8 mouse cellular contexts compared by ENCODE assay signal in the genomic region with DNA sequence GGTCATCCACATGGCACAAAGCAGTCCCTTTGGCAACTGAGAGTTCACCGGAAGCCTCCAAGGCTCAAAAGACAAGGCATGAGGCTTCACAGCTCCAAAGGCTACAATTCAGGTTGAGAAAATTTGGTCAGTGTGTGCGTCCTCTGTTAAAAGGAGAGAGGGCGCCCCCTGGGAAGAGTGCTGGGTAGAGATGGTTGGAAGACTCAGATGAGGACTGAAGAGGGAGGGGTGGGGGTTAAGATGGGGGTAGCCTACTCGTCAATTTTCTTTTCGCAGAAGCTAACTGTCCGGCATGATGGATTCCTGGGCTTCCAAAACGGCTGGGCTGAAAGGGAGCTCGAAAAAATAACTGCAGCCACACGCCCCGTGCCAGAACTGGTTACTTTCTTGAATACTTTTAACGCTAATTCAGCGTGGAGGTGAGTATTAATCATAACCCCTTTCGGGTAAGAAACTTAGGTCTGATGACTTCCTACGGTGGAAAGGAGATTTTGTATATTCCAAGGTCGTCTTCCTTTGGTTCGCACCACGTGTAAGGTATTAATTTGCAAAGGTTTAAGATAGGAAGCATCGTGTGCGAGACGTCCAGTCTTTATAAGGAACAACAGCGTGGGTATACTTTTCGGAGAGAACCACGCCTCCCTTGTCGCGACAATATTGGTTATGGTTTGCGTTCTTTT. TPM values are rescaled to one million over a fixed set of nuclear protein-coding genes. Genes with fewer than 3 reads are reported as not detected.
DNase-seq lines count a peak whose midpoint lies in the region; ATAC-seq and TF ChIP-seq lines count a peak whose summit lies in the region.

A gene (plus strand): TSS at position 178 of the 680 bp plus-strand sequence.

- no peak for TF ChIP-seq POLR2A in ES-Bruce4 (IDR thresholded peaks at IDR 0.05; ENCODE audit: insufficient read depth, low read length)
- no peak for TF ChIP-seq POLR2A in olfactory bulb, adult 2 months (IDR thresholded peaks at IDR 0.05; ENCODE audit: insufficient read depth, low read depth, low read length)

- peak; percentile 81 for DNase-seq in c-Kit-positive CD71-negative TER-119-negative erythroid progenitor cells, embryonic 14.5 days (ENCODE audit: low read depth)
- peak; percentile 38 for DNase-seq in heart, postnatal 25 days (ENCODE audit: low spot score)
- peak; percentile 86 for DNase-seq in layer of hippocampus, adult 11-12 months (ENCODE audit: low spot score)
- peak; percentile 77 for DNase-seq in liver, postnatal 0 days
- peak; percentile 83 for DNase-seq in thymus, postnatal 14 days

- peak within 1 kb of the TSS; percentile 57 for H3K27ac ChIP-seq in ES-Bruce4 (ENCODE audit: insufficient read depth, low read length)
- peak within 1 kb of the TSS; percentile 94 for H3K27ac ChIP-seq in forebrain, embryonic 12.5 days
- peak within 1 kb of the TSS; percentile 78; the same call in 1 of the 2 replicates for H3K27ac ChIP-seq in liver, postnatal 0 days (ENCODE audit: low read depth)
- H3K27ac ChIP-seq in olfactory bulb, adult 2 months (ENCODE audit: insufficient read depth, low read depth, low read length), result peak within 1 kb of the TSS; percentile 58

- peak within 1 kb of the TSS; percentile 86 for H3K4me3 ChIP-seq in ES-Bruce4 (ENCODE audit: low read depth, low read length)
- H3K4me3 ChIP-seq in forebrain, embryonic 12.5 days (replicated peaks), result peak within 1 kb of the TSS; percentile 91
- peak within 1 kb of the TSS; percentile 65 for H3K4me3 ChIP-seq in liver, postnatal 0 days (ENCODE audit: low read depth, low read length)
- peak within 1 kb of the TSS; percentile 60 for H3K4me3 ChIP-seq in olfactory bulb, adult 2 months (ENCODE audit: insufficient read depth, low read depth, low read length)

- H3K36me3 ChIP-seq in ES-Bruce4 (ENCODE audit: control insufficient read depth, insufficient read depth, low read length, poor library complexity, severe bottlenecking), result 0 out of 2 replicates have a peak, but pooled peaks cover 4% of the 10 kb centered on the region
- peaks cover 17% of the 10 kb centered on the region for H3K36me3 ChIP-seq in forebrain, embryonic 12.5 days (replicated peaks)
- H3K36me3 ChIP-seq in liver, postnatal 0 days (replicated peaks; ENCODE audit: insufficient read depth, low read length), result peaks cover 2% of the 10 kb centered on the region

- 2% methylated on average over 26 of the region's 26 CpGs for WGBS in forebrain, embryonic 12.5 days
- WGBS in liver, postnatal 0 days (ENCODE audit: insufficient replicate concordance), result under 1% methylated on average over 26 of the region's 26 CpGs
- WGBS in olfactory bulb, adult 2 months, result under 1% methylated on average over 26 of the region's 26 CpGs

- no peaks in the 10 kb centered on the region for H3K9me3 ChIP-seq in ES-Bruce4 (replicated peaks; ENCODE audit: control insufficient read depth, insufficient read depth, low read length, poor library complexity, severe bottlenecking)
- H3K9me3 ChIP-seq in forebrain, embryonic 12.5 days, result no peaks in the 10 kb centered on the region
- no peaks in the 10 kb centered on the region for H3K9me3 ChIP-seq in liver, postnatal 0 days (ENCODE audit: low read length)

- TF ChIP-seq EP300 in ES-Bruce4 (IDR thresholded peaks at IDR 0.05; ENCODE audit: insufficient read depth, low read depth, low read length), result no peak
- no peak for TF ChIP-seq EP300 in liver, postnatal 0 days (IDR thresholded peaks at IDR 0.05; ENCODE audit: low read depth)

- H3K27me3 ChIP-seq in ES-Bruce4 (ENCODE audit: control insufficient read depth, insufficient read depth, low read length, poor library complexity, severe bottlenecking), result no peaks in the 10 kb centered on the region
- no peaks in the 10 kb centered on the region for H3K27me3 ChIP-seq in forebrain, embryonic 12.5 days
- H3K27me3 ChIP-seq in liver, postnatal 0 days (ENCODE audit: insufficient read depth, low read length), result no peaks in the 10 kb centered on the region

- H3K4me2 ChIP-seq in forebrain, embryonic 12.5 days, result peak within 1 kb of the TSS; percentile 84
- peak within 1 kb of the TSS; percentile 99 for H3K4me2 ChIP-seq in liver, postnatal 0 days (ENCODE audit: low read depth, low read length)

- intact Hi-C loops in heart, postnatal 25 days (cut with DNase I), result loop anchor here (5.0 kb wide), 2 partner anchors 32 to 67 kb away; a partner anchor contains a TSS

- ATAC-seq in forebrain, embryonic 12.5 days (ENCODE audit: low FRiP score), result no peak
- no peak for ATAC-seq in liver, postnatal 0 days

- H3K9ac ChIP-seq in ES-Bruce4 (ENCODE audit: low read depth, poor library complexity, severe bottlenecking), result peak within 1 kb of the TSS; percentile 97
- H3K9ac ChIP-seq in forebrain, embryonic 12.5 days, result peak within 1 kb of the TSS; percentile 96
- peak within 1 kb of the TSS; percentile 62 for H3K9ac ChIP-seq in liver, postnatal 0 days (replicated peaks)

- TF ChIP-seq CTCF in ES-Bruce4 (IDR thresholded peaks at IDR 0.05; ENCODE audit: low read depth, low read length), result peak; percentile 50
- peak; percentile 75 for TF ChIP-seq CTCF in liver, postnatal 0 days (IDR thresholded peaks at IDR 0.05; ENCODE audit: low read depth)
- TF ChIP-seq CTCF in olfactory bulb, adult 2 months (IDR thresholded peaks at IDR 0.05; ENCODE audit: insufficient read depth, low read depth, low read length), result peak; percentile 20; the same call in 1 of the 2 replicates

- H3K4me1 ChIP-seq in ES-Bruce4 (ENCODE audit: control insufficient read depth, insufficient read depth, low read length), result no peaks in the 10 kb centered on the region
- peaks cover 25% of the 10 kb centered on the region for H3K4me1 ChIP-seq in forebrain, embryonic 12.5 days
- peaks cover 19% of the 10 kb centered on the region for H3K4me1 ChIP-seq in liver, postnatal 0 days (ENCODE audit: insufficient read depth)
- H3K4me1 ChIP-seq in olfactory bulb, adult 2 months (ENCODE audit: control insufficient read depth, insufficient read depth, low read length), result peaks cover 19% of the 10 kb centered on the region

RNA-seq across cellular contexts. Expression of the gene that starts here (rescaled TPM):
- polyA plus RNA-seq in ES-Bruce4 (2011; ENCODE audit: insufficient read depth, insufficient read length, low read depth, missing spikeins), result 55.1 and 58.3 TPM in 2 replicates
- 9.0 and 10.3 TPM in 2 replicates for polyA plus RNA-seq in forebrain, embryonic 12.5 days (2016; fragmentation: Nextera tagmentation; extraction: Ambion mirVana)
- total RNA-seq in heart, postnatal 25 days (2021), result 1 to 10 TPM; 3.0 to 4.2 TPM
- 1.6 and 1.9 TPM in 2 replicates for polyA plus RNA-seq in liver, postnatal 0 days (2015; fragmentation: Nextera tagmentation; extraction: Ambion mirVana)
- not detected in 2 replicates for polyA plus RNA-seq in olfactory bulb, adult 2 months (2012; ENCODE audit: insufficient read depth, insufficient read length, low replicate concordance, missing spikeins)

Comparison
In these comparisons a context has a peak if more than half of its experiments do, and no peak if none do; other contexts are left out.
1. CTCF ChIP-seq: peak in every context shown above with its lines; median percentile 75 in liver, postnatal 0 days; 50 in ES-Bruce4; 20 in olfactory bulb, adult 2 months.